Mouse (Mus musculus) kidney, adult 9 months (tissue): Measurements from ENCODE around the gene Gm38392.
A peak's percentile ranks its signal among the peaks of the same experiment; 100 is the strongest.
"Not testable (repeated sequence)": the region's sequence is repeated elsewhere in the genome, so short reads cannot be mapped to it uniquely, and the experiment has no call there.

ENCODE experiments used
- DNase-seq: peaks from one replicate; pipeline ENCODE4 v3.0.0; 2022

Gm38392 gene

GRCm38 (mm10) chr3:88287110-88287509, at the start of gene Gm38392:
Gene Gm38392, minus strand, starts transcription at chr3:88287210.
- no peak for DNase-seq

DNA sequence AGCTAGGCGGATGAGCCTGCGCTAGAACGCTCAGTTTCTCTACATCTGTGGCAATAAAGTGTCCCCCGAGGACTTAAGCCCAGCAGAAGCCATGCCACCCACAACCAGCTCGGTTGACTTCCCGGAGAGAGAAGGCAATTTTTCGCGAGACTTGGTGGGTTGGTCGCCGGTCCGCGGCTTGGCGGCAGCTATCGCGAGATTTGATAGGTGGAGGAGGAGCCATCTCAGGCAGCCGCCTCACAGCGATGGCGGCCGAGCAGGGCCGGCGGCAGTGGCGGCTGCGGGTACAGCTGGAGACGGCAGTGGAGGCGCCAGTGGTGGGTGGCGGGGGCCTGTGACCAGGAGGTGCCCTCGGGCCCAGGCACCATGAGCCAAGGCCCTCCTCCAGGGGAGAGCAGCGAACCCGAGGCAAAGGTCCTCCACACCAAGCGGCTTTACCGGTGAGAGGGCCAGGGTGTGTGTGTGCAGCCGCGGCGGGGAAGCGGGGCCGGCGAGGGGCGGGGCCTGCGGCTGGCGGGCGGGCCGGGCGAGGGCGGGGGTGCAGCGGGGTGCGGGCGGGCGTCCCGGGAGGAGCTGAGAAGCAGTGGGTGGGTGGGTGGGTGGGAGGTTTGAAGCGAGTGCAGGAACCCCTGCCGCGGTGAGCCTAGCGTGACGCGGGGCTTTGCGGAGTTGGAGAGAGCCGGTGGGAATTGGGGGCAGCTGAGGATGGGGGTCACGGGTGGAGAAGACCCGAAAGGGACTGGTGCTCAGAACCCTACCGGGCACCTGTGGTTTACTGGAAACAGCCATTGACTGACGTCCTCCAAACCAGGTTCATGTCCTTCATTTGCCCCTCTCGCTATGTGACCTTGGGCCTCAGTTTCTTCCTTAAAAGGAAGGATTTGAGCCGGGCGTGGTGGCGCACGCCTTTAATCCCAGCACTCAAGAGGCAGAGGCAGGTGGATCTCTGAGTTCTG, 49.3 kb upstream of the Gm38392 start, which contains the start of the genes Tmem79 and Smg5:
Gene Tmem79, minus strand, starts transcription at position 91 of the 956 bp plus-strand sequence.
Gene Smg5, plus strand, starts transcription at position 203 of the 956 bp plus-strand sequence.
- DNase-seq, result peak; percentile 97

DNA sequence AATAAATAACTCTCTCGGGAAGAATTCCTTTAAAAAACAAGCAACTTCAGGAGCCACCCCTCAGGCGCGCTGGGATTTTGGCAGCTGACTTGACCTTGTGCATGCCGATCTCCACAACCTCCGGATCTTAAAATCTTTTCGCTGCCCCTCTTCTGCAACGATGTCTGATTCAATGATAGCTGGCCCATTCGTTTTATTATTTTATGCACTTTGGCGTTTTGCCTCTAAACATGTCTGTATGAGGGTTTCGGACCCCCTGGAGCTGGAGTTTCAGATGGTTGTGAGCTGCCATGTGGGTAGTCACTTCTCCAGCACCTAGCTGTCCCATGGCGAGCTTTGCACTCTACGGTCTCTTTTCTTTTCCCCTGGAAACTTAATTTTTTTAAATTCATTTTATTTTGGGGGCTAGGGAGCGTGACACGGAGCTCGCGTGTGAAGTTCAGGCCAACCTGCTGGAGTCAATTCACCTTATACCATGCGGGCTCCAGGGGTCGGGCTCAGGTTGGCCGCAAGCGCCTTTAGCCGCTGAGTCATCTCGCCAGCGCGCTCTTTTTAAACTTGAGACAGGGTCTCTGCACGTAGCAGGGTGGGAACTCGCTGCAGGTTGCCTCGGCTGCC, 48.5 kb upstream of the Gm38392 start:
- peak; percentile 48 for DNase-seq

DNA sequence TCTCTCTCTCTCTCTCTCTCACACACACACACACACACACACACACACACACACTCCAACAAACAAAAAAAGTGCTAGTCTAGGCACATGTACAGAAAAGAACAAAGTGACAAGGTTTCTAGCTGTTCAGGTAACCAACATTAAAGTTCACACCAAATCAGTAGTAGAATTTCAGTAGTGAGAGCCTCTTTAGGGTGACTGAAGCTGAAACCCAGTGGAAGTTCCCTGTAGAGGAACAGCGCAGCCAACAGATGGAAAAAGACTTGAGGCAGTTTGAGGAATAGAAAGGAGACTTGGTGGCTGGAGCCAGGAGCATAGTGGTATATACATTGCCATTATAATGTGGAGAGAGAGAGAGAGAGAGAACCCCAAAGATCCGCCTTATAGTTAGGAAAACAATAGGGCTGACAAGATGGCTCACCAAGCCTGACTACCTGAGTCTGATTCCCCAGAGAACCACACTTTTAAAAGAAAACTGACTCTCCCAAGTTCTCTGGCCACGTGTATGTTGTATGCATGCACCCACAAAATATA, 48.0 kb upstream of the Gm38392 start:
- no peak for DNase-seq

GRCm38 (mm10) chr3:88334029-88334658, 47.1 kb upstream of the Gm38392 start:
- DNase-seq, result peak; percentile 59

- DNase-seq, result peak; percentile 66
Observed at GRCm38 (mm10) chr3:88331282-88331681, 44.3 kb upstream of the Gm38392 start.

DNA sequence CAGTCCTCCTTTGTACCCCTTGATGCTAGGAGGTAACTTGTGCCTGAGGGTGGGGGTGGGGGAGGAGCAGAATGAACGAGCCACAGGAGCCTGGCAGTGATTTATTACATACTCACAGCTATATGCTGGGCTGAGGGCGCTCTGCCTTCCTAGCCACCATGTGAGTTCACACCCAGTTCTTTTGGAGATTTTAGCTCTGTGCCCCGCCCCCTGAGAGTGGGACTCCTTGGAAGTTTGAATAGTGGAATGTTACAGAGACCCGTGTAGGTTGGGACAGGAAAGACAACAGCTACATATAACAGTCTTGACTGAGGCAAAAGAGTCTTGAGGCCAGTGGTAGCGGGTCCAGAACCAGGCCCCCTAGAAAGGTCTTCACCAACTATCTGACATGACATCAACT, 41.9 kb upstream of the Gm38392 start:
- no peak for DNase-seq

DNA sequence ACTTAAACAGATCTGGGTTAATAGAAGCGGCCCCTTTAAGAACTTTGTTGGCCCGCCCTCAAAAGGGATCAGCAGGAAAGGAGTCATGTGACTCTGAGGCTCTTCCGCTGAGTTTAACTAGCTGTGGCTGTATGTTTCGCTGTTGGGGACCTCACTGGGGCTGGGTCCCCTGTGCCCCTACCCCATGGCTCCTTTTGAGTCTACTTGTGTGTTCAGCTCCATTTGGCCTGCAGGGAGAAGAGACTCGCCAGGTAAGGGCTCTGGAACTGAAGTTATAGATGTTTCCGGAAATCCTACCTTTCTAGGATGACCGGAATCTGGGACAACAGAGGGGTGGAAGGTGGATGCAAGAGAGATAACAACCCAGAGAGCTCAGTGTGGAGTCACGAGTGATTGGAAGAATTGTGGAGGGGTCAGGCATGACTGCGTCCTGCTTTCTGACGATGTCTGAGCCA, 38.0 kb upstream of the Gm38392 start, which contains the start of gene Glmp:
Gene Glmp, plus strand, starts transcription at position 73 of the 455 bp plus-strand sequence.
- peak; percentile 81 for DNase-seq

- no peak for DNase-seq
Observed at GRCm38 (mm10) chr3:88299172-88299571, 12.2 kb upstream of the Gm38392 start.

- DNase-seq, result peak; percentile 9
Observed at GRCm38 (mm10) chr3:88297321-88297851, 10.4 kb upstream of the Gm38392 start.

- DNase-seq, result peak; percentile 99
Observed at GRCm38 (mm10) chr3:88296561-88297318, 9.7 kb upstream of the Gm38392 start, which contains the start of the genes Tsacc and Cct3. Gene Tsacc, minus strand, starts transcription at chr3:88296999. Gene Cct3, plus strand, starts transcription at chr3:88297116.

GRCm38 (mm10) chr3:88296110-88296560, 9.1 kb upstream of the Gm38392 start:
- no peak for DNase-seq

- DNase-seq, result not testable (repeated sequence)
Observed at GRCm38 (mm10) chr3:88295272-88295671, 8.3 kb upstream of the Gm38392 start.

GRCm38 (mm10) chr3:88291970-88292369, 5.0 kb upstream of the Gm38392 start:
- peak; percentile 43 for DNase-seq

DNA sequence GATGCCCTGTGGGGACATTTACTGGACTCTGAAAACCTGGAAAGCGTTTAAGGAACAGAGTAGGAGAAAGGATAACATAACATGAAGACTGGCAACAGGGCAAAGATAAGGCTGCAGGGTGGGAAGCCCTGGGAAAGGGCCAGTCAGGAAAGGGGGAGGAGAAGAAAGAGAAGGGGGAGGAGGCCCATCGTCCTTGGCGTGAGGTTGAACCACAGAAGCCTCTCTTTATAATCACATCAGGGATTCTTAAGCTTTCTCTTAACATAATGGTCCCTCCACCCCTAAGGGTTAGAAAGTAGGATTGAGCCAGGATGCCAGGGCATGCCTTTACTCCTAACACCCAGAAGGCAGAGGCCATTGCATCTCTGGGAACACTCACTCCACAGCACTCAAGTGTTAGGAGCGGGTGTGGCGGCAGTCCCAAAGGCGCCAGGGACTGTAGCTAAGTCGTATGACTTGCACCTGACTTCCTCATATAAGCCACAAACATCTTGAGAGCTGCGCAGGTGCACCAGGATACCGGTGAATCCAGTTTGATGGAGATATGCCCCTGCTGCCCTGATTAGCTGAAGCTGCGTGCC, 1.2 kb upstream of the Gm38392 start:
- DNase-seq, result not testable (repeated sequence)

DNA sequence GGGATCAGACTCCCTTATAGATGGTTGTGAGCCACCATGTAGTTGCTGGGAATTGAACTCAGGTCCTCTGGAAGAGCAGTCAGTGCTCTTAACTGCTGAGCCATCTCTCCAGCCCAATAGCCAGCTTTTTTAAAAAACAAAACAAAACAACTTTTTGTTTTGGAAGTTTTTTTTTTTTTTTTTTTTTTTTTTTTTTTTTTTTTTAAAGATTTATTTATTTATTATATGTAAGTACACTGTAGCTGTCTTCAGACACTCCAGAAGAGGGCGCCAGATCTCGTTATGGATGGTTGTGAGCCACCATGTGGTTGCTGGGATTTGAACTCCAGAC, 1.5 kb downstream of the Gm38392 start:
- DNase-seq, result not testable (repeated sequence)

DNA sequence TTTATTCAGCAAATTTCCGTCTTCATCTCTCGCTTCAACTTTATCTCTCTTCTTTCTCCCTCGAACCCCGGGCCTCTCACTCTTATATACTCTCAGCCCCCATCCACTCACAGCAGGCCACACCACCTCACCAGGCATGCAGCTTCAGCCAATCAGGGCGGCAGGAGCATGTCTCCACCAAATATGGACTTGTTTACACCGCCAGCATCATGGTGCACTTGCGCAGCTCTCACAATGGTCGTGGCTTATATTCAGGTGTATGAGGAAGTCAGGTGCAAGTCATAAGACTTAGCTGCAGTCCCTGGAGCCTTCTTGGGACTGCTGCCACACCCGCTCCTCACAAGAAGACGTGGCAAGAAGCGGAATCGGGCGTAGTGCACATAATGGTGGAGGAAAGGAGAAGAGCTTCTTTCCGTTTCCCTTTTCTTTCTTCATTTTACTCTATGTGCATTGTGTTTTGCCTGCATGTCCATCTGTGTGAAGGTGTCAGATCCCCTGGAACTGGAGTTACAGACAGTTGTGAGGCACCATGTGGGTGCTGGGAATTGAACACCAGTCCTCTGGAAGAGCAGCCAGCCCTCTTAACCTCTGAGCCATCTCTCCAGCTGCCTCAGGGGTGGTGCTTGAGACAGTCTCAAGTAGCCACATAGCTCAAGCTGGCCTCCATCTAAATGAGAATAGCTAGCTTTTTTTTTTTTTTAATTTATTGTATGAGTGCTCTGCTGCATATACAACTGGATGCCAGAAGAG, 2.0 kb downstream of the Gm38392 start:
- DNase-seq, result not testable (repeated sequence)

- DNase-seq, result not testable (repeated sequence)
Observed at GRCm38 (mm10) chr3:88281141-88281916, 5.7 kb downstream of the Gm38392 start.

DNA sequence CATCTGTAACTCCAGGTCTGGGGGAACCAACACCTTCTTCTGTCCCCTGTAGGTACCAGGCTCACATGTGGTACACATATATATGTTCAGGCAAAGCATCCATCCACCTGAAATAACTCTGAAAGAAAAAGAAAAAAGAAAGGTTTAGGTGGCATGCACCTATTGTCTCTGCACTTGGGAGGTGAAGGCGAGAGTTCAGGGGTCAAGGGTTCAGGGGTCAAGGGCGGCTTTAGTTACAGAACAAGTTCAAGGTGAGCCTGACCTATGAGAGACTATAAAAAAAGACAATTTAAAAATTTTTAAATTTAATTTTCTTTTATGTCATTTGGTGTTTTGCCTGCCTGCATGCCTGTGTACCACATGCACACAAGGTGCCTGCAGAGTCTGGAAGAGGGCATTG, 7.0 kb downstream of the Gm38392 start:
- DNase-seq, result no peak
